Mouse (Mus musculus): ENCODE measurements around the gene Psmd11.

DNA sequence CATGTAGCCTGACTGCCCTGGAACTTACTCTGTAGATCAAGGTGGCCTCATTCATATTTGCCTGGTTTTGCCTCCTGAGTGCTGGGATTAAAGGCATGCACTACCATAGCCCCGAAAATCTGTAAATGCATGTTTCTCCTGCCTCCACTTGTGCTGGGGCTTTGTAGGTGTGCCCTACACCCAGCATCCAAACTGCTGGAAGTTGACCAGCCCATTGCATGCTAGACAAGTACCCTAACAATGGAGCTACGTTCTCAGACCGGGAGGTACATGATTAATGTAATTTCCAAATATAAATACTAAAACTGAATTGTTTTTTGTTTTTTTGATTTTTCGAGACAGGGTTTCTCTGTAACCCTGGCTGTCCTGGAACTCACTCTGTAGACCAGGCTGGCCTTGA is 43.4 kb upstream of the Psmd11 start:
- no peak for TF ChIP-seq GATA1 (IDR thresholded peaks at IDR 0.05; ENCODE audit: borderline replicate concordance, low read length)
- no peak for TF ChIP-seq FLI1 (IDR thresholded peaks at IDR 0.05; ENCODE audit: low read length)

Data from megakaryocyte, embryonic 14.5 days (primary cell).